Mouse (Mus musculus) heart, adult 8-10 months (tissue): ENCODE data around the gene Hyal3. TPM values are rescaled to one million over a fixed set of nuclear protein-coding genes. Genes with fewer than 3 reads are reported as not detected.
"Not testable (repeated sequence)": the region's sequence is repeated elsewhere in the genome, so short reads cannot be mapped to it uniquely, and the experiment has no call there.

Experiments
- DNase-seq: peaks from one replicate; pipeline ENCODE4 v3.0.0; 2022; ENCODE audit warnings: low spot score
- total RNA-seq, 4 experiments: library from RNA; stranded (reverse); gene quantifications; 2 replicates each; pipeline ENCODE4 v1.2.4; 2022

Hyal3 gene
- total RNA-seq, 4 experiments from 2014 or later = 0.20 to 0.72 (median 0.25) TPM

DNA sequence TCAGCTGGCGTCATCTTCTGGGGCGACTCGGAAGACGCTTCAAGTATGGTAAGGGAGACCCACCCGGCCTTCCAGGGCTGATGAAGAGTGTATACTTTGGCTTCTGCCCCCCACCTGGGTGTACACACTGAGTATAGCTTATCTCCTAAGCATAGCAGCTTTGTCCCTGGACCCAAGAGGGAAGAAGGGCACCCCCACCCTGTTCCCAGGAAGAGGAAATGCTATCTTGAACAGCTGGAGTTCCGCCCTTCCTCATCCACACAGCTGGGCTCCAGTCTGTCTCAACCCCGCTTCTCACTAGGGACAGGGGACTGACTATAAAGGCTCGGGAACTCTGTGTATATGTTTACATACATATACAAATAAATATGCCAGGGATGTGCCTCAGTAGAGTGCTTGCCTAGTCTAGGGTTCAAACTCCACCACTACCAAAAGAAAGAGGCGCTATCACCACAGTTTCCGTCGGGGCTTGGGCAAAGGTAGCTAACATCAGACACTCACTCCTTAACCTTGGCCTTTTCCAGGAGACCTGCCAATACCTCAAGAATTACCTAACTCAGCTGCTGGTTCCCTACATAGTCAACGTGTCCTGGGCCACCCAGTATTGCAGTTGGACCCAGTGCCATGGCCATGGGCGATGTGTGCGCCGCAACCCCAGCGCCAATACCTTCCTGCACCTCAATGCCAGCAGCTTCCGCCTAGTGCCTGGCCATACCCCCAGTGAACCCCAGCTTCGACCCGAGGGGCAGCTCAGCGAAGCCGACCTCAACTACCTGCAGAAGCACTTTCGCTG, 8.9 kb upstream of the Hyal3 start:
- DNase-seq = no peak

DNA sequence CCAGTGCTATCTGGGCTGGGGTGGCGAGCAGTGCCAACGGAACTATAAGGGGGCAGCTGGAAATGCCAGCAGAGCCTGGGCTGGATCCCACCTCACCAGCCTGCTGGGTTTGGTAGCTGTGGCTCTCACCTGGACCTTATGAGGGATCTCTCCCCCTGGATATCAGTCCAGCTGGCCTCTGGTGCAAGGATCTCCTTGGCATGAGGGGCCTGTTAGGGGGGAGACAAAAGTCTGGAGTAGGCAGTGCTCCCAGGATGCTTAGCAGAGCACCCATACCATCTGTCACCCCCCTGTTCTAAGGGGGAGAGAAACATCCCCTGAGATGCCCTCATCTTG, 8.3 kb upstream of the Hyal3 start:
- DNase-seq = no peak

DNA sequence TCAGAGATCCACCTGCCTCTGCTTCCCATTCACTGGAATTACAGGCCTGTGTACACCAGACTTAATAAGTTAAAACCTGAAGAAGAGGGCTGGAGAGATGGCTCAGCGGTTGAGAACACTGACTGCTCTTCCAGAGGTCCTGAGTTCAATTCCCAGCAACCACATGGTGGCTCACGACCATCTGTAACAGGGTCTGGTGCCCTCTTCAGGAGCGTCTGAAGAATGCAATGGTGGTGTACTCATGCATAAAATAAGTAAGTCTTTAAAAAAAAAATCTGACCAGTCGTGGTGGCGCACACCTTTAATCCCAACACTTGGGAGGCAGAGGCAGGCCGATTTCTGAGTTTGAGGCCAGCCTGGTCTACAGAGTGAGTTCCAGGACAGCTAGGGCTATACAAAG, 6.8 kb upstream of the Hyal3 start:
- not testable (repeated sequence) for DNase-seq

DNA sequence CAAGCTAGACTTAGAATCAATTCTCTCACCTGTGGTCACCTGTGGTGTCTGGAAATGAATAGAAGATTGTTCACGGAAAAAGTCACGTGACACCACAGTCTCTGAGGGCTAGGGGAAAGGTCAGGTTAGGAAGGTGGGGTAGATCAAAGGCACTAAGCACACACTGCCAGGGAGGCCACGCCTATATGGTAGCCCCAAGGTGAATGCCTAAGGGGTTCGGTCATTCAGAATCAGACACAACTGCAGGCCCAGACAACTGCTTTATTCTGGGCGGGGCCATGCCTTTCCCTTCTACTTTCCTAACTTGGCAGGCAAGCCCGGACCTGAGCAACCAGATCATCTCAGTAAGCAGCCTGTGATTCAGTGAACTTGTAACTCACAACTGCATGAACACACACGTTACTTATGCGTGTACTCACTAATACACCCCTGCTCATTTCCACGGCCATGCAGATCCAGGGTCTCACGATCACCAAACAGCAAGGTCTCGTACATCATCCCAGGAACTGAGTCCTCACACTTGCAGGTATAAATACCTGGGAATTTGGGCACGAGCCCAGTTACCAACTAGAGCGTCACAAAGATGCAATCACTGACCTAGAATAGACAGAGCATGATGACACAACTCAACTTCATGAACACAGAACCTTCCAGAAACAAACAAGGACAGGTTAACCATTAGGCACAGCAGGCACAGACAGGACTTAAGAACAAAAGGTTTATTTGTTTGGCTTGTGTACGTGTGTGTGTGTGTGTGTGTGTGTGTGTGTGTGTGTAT, 4.8 kb upstream of the Hyal3 start:
- no peak for DNase-seq

DNA sequence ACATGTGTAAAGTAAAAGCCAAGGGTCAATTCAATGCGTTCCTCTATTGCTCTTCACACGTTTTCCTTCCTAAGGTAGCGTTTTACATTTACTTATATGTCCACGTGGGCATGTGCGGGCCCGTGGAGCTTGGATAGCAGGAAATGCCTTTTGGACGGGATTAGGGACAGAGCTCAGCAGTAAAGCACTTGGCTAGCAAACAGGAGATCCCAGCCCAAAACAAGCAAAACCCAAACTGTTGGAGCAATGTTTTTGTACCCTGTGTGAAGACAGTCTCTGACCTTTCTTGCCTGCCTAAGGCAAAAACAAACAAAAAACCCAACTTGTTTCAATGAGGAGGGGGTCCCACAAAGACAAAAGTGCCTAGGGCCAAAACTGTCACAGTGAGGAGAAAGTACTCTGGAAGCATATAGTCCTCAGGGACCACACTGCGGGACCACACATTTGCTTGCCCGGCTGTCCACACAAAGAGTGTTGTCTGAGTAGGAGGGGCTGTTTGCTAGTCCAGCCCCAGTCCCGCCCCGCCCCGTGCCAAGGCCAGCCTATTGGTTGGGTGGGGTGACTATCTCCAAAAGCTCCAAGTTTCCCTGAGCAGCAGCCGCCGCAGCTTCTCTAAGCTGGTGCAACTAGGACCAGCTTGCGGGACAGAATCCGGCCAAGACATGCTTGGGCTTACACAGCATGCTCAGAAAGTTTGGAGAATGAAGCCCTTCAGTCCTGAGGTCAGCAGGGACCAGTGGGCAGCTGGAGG, 4.1 kb upstream of the Hyal3 start, which contains the start of gene Hyal1:
TSS of gene Hyal1 (plus strand) at position 571 of the 751 bp plus-strand sequence.
- peak; percentile 83 for DNase-seq

DNA sequence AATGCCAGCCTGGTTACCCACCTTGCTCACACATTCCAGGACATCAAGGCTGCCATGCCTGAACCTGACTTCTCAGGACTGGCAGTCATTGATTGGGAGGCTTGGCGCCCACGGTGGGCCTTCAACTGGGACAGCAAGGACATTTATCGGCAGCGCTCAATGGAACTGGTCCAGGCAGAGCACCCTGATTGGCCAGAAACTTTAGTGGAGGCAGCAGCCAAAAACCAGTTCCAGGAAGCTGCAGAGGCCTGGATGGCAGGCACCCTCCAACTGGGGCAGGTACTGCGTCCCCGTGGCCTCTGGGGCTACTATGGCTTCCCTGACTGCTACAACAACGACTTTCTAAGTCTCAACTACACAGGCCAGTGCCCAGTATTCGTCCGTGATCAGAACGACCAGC, 2.7 kb upstream of the Hyal3 start:
- no peak for DNase-seq

DNA sequence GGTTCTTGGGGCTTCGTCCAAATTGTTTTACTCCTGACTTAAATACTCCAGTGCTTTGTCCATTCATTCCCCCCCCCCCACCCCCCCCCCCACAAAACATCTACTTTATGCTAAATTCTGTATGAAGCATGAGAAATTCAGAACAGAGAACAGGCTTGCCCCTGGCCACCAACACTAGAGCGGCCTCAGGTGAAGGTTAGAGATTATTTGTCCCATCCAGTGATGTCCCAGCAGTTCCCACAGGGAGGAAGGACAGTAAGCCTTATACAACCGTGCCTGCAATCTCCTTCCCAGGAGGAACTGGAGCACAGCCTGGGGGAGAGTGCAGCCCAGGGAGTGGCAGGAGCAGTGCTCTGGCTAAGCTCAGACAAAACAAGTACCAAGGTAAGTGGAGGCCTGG, 2.0 kb upstream of the Hyal3 start, which contains the start of gene Naa80:
TSS of gene Naa80 (plus strand) at position 301 of the 400 bp plus-strand sequence.
- no peak for DNase-seq

DNA sequence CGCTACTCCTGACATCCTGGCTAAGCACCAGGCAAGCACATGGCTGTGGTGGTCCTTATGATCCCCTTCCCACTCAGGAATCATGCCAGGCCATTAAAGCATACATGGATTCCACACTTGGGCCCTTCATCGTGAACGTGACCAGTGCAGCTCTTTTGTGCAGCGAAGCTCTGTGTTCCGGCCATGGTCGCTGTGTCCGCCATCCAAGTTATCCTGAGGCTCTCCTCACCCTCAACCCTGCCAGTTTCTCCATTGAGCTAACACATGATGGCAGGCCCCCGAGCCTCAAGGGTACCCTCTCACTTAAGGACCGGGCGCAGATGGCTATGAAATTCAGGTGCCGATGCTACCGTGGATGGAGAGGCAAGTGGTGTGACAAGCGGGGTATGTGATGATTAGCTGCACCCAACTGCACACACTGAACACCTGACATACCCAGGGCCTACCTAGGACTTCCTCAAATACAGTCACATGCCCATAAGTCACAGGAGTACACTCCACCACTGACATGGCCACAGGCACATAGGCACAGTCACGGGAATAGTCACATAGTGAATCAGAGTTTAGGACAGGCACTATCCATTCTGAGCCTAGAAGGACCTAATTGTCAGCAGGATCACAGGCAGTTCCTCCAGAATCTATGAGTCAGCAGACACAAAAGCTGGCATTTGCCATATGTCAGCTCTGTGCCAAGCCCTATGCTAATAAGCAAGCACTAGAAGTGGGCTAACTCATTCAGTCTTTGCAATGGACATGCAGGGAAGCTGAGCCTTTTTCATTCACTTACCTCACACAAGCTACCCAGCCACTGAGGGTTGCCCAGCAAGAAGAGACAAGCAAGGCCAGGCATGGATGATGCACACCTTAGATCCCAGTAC, 1.4 kb upstream of the Hyal3 start:
- no peak for DNase-seq

DNA sequence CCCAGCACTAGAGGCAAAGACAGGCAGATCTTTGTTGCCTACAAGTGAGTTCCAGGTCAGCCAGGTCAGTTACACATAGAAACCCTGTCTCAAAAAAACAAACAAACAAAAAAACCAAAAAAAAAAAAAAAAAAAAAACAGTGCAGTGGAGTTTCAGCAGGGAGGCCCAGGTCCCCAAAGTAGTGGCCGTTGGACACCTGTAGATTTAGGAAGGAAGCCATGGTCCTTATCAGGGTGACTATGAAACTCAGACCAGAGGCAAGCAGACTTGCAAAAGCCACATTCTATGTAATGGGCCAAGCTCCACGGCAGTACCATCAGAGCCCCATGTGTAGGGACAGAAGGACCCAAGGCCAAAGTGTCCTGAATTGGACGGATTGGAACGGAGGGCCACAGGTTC, 966 bp downstream of the Hyal3 start:
- DNase-seq = no peak

DNA sequence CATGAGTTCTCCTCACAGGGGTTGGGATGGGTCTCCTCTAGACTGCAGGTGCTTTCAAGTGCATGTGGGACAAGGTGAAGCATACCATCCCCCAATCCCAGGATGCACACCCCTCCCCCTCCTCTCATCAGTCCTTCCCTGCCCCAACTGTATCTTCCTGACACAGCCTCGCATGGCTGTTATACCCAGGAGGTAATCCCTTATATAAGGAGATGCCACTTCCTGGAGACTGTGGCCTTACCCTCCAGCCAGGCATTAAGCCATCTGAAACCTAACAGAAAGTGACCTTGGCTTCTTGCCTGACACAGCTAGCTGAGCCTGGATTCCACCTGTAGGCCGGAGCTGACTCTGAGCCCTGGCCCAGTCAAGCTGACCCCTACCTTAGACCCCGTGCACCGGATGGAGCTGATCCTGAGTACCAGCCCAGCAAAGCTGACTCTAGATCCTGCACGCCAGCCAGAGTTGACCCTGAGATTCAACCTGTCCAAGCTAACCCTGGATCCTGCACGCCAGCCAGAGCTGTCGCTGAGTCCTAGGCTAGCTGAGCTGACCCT, 2.0 kb downstream of the Hyal3 start:
- no peak for DNase-seq

DNA sequence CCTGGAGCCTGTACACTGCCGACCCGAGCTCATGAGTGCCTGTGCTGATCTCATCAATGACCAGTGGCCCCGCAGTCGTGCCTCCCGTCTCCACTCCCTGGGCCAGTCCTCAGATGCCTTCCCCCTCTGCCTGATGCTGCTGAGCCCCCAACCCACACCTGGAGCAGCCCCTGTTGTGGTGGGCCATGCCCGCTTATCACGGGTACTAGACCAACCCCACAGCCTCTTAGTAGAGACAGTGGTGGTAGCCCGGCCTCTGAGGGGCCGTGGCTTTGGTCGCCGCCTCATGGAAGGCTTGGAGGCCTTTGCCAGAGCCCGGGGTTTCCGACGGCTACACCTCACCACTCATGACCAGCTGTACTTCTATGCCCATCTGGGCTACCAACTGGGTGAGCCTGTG, 2.6 kb downstream of the Hyal3 start:
- DNase-seq = no peak

DNA sequence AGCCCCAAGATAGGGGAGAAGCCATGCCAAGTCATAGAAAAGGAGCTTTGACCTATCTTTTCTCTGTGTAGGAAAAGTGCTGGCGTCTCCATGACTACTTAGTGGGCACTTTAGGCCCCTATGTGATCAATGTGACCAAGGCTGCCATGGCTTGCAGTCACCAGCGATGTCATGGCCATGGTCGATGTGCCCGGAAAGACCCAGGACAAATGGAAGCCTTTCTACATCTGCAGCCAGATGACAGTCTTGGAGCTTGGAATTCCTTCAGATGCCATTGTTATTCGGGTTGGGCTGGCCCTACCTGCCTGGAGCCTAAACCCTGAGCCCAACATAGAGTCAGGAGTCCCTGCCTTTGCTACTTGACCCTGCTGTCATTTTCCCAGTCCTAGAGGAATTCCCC, 5.9 kb downstream of the Hyal3 start:
- no peak for DNase-seq

DNA sequence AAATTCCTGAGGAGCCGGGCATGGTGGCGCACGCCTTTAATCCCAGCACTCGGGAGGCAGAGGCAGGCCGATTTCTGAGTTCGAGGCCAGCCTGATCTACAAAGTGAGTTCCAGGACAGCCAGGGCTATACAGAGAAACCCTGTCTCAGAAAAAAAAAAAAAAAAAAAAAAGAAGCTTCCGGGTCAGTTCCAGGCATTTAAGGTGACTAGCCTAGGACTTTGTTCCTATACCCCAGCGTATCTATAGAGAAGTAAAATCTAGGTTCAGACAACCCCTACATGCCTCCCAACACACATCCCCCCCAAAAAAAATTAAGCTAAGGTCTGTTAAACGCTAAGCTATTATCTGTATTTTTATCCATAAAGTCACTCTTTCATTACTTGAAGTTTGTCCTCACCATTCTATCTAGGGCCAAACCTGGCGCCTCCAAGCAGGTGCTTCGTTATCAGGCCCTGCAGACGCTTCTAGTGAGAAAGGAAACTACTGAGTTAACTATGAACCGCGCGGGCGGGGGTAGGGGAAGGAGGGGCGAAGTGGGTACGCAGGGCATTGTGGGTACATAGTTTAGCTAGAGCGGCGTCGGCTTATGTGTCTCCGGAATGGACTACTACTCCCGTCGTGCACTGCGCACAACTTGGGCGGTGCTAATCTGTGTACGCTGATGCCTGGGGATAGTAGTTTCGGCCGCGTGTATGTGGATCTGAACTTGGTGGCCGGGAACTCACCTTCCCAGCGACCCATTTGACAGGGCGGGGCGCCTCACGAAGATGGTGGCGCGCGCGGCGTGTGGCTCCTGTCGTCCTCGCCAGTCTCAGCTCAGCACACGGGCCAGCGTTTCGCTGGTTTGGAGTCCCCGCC, 6.6 kb downstream of the Hyal3 start, which contains the start of gene Ifrd2:
TSS of gene Ifrd2 (plus strand) at position 669 of the 859 bp plus-strand sequence.
- DNase-seq = peak; percentile 98

DNA sequence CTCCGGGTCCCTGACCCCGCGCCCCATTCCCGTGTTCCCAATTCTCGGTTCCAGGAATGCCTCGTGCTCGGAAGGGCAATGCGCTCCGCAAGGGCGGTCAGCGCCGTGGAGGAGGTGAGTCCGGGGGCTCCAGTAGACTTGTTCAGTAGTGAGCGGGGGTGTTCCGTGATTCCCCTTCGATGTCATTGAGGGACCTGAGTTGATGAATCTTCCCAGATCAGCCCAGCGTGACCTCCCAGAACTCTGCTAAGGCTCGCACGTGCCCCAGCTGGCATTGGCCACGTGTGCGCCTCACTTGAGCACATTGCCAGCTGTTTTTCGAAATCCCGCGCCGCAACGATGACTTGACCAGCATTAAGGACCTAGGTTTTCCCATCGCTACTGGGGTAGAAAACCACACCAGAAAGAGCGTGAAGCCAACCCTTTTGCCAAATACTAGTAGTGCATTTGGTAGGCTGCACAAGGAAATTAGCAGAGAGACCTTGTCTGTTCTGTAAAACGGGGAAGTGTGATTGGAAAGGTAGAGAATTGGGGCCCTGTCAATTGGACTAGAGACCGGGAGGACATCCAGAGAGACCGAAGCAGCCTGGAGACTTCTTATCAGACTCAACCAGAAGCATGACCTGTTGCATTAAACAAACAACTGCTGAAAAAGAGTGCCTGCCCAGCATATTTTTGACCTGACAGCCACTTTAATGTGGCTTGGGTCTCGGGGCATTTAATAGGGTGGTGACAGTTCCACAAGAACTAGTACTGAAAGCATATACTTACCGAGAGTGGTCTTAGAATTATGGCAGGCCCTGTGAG, 7.4 kb downstream of the Hyal3 start:
- no peak for DNase-seq

DNA sequence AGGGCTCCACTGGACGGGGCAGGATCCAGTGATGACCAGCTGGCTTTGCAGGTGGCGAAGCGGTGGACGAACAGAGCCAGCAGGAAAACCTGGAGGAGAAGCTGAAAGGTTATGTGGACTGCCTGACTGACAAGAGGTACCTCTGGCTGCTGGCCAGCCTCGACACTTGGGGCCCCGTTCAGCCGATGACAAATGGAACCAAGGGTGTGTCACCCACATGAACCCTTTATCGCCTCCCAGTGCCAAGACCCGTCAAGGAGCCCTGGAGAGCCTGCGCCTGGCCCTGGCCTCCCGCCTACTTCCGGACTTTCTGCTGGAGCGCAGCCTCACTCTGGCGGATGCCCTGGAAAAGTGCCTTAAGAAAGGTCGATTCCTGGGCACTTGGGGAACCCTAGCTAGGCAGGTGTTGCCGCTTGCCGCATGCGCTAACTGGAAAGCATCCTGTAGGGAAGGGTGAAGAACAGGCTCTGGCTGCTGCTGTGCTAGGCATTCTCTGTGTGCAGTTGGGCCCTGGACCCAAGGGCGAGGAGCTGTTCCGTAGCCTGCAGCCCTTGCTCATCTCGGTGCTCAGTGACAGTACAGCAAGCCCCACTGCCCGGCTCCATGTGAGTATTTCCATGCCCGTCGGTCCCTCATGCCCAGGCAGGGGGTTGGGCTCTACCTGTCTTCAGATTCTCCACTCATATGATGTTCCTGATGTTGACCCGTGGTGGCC, 9.6 kb downstream of the Hyal3 start:
- no peak for DNase-seq

DNA sequence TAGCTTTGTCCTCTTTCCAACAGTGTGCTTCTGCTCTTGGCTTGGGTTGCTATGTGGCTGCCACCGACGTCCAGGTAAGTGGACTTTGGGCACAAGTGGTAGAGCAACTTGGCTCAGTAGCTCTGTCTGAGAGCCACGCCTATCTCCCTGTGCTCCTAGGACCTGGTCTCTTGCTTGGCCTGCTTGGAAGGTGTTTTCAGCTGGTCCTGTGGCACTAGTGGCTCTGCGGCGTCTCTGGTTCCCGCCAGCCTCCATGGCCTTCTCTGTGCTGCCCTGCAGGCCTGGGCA, 10.1 kb downstream of the Hyal3 start:
- DNase-seq = no peak

DNA sequence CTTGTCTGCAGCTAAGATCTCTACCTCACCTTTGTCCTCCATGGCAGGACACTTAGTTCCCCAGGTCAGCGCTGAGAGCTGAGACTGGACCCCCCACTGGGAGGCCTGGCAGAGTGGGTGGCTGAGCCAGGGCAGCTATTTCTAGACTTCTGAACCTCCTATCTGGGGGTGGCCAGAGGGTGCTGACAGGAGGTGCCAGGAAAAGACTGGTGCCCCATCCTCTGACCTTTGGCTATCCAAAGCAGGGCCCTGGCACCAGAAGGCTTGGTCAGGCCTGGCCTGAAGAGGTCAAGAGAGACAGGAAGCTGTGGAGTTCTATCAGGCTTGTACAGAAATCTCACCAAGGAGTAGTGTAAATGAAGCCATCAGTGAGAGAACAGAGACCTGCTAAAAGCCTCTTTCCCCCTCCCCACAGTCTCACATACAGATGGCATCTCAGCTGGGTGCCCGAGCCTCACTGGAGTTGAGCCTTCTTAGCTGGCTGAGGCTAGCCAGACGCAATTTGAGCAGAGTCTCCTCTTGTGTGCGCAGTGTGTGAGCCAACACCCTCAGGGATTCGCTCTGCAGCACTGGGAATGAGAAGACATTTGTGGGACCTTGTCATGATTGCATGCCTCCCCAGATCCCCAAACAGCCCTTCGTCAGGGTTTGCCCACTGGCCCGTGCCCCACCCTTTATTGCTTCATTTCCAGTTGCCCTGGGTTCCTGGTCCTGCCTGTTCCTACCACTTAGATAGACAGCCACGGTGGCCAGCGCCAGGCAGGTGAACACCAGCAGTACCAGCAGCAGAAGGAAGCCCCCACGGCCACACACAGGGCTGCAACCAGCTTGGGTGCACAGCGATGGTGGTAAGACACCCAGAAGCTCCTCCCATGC, 12.7 kb downstream of the Hyal3 start:
- DNase-seq = peak; percentile 60
